Mouse (Mus musculus) CH12.LX (cell line): Measurements from ENCODE around the gene Gas6. TPM values are rescaled to one million over a fixed set of nuclear protein-coding genes. Genes with fewer than 3 reads are reported as not detected.

Experiments
- DNase-seq: peaks from one replicate; pipeline ENCODE4 v3.0.0-alpha.2; 2013; ENCODE audit errors: extremely low read depth
- H3K27ac ChIP-seq: 2 replicates; pipeline ENCODE4 v1.5.1; 2012; ENCODE audit warnings: low read depth, mild to moderate bottlenecking, control low read depth, moderate library complexity; ENCODE audit not compliant: insufficient read depth
- H3K27me3 ChIP-seq: replicated peaks from 2 replicates; pipeline ENCODE3; 2012; ENCODE audit warnings: inconsistent platforms
- H3K36me3 ChIP-seq, 2 experiments: replicated peaks in 1 of 2; 2 replicates each; pipeline versions ENCODE3 to v1.6.1; 2012; ENCODE audit warnings: inconsistent platforms in 1 of 2, low read length in 1 of 2, mild to moderate bottlenecking in 1 of 2, mixed read lengths in 1 of 2, moderate library complexity in 1 of 2; ENCODE audit not compliant: control insufficient read depth in 1 of 2, insufficient read depth in 1 of 2
- H3K4me1 ChIP-seq, 2 experiments: 2 replicates each; pipeline ENCODE4 v1.6.1; 2012; ENCODE audit warnings: inconsistent platforms in 1 of 2, moderate library complexity in 1 of 2; ENCODE audit not compliant: insufficient read depth in 2 of 2, control insufficient read depth in 1 of 2
- H3K4me2 ChIP-seq: 2 replicates; pipeline ENCODE4 v1.6.1; 2012; ENCODE audit warnings: low read depth, mild to moderate bottlenecking, control low read depth; ENCODE audit not compliant: poor library complexity, insufficient read depth, severe bottlenecking
- H3K4me3 ChIP-seq, 3 experiments: fragments of 150-350 bp in 1 of 3; sonication (generic) in 1 of 3; replicated peaks in 1 of 3; 2 replicates each; pipeline versions ENCODE3 to v1.5.1; 2011 to 2012; ENCODE audit warnings: low read depth in 2 of 3, low read length in 2 of 3, mild to moderate bottlenecking in 2 of 3, moderate library complexity in 2 of 3, control low read depth in 1 of 3, improper control_type of control experiment in 1 of 3, inconsistent platforms in 1 of 3, mixed read lengths in 1 of 3; ENCODE audit not compliant: poor library complexity in 1 of 3
- H3K79me2 ChIP-seq: replicated peaks from 2 replicates; pipeline ENCODE4 v1.6.1; 2012; ENCODE audit warnings: mild to moderate bottlenecking, moderate library complexity; ENCODE audit not compliant: control insufficient read depth, poor library complexity, insufficient read depth, severe bottlenecking; ENCODE audit errors: extremely low read depth
- H3K9ac ChIP-seq: 2 replicates; pipeline ENCODE4 v1.6.1; 2012; ENCODE audit warnings: low read depth, mild to moderate bottlenecking, control low read depth, moderate library complexity; ENCODE audit not compliant: insufficient read depth
- H3K9me3 ChIP-seq: replicated peaks from 2 replicates; pipeline ENCODE3; 2012; ENCODE audit warnings: low read length, inconsistent platforms, mixed read lengths
- HCFC1 ChIP-seq: IDR thresholded peaks from 2 replicates; pipeline ENCODE4 v1.6.1; 2012; ENCODE audit warnings: low read depth, mild to moderate bottlenecking, inconsistent platforms, low read length, improper control_type of control experiment
- SIN3A ChIP-seq: IDR thresholded peaks from 2 replicates; pipeline ENCODE4 v1.6.1; 2012; ENCODE audit warnings: low read length, improper control_type of control experiment, inconsistent platforms
- SMC3 ChIP-seq: IDR thresholded peaks from 2 replicates; pipeline ENCODE4 v1.6.1; 2011; ENCODE audit warnings: low read depth, low read length, improper control_type of control experiment
- TCF12 ChIP-seq: IDR thresholded peaks from 2 replicates; pipeline ENCODE4 v1.6.1; 2014; ENCODE audit warnings: low read depth, mild to moderate bottlenecking, inconsistent platforms, low read length, improper control_type of control experiment
- ZC3H11A ChIP-seq: IDR thresholded peaks from 2 replicates; pipeline ENCODE4 v1.6.1; 2012; ENCODE audit warnings: low read depth, mild to moderate bottlenecking, inconsistent platforms, low read length, improper control_type of control experiment
- dilution Hi-C: fragments of 300-500 bp; cut with MboI; formaldehyde crosslinking; loops from 2 replicates; pipeline ENCODE4 v1.14.3; 2020; ENCODE audit warnings: low sequenced_read_pairs; ENCODE audit not compliant: extremely low pct_unique_long_range_greater_than_20kb, extremely low pct_ligation_motif_present
- in situ Hi-C: fragments of 300-500 bp; cut with MboI; formaldehyde crosslinking; loops from 3 replicates; pipeline ENCODE4 v1.14.3; 2019; ENCODE audit warnings: low sequenced_read_pairs, low pct_ligation_motif_present, low pct_unique_long_range_greater_than_20kb, mixed read lengths
- polyA plus RNA-seq: library from polyadenylated mRNA; unstranded; fragments of >175 nt; gene quantifications from 2 replicates; pipeline ENCODE4 v1.2.1, GENCODE M21; 2012; ENCODE audit warnings: low read depth; ENCODE audit not compliant: insufficient read length
- total RNA-seq, 2 experiments: library from RNA; depleted of rRNA; stranded (reverse); fragments of 300-350 nt in 1 of 2; fragments of >200 nt in 1 of 2; gene quantifications; 2 replicates each; pipeline ENCODE4 v1.2.3; 2012 to 2014

Gene Gas6
- total and polyA plus RNA-seq, 3 experiments, result not detected

- in situ Hi-C loops, result loop anchor here (10.0 kb wide), 1 partner anchor 329 kb away; no protein-coding TSS in a partner anchor
- no peak overlapping the region for H3K27ac ChIP-seq
- H3K9me3 ChIP-seq, result no peaks in the 10 kb centered on the region
- H3K79me2 ChIP-seq, result no peaks in the 10 kb centered on the region
- DNase-seq, result no peak
- no peak overlapping the region for H3K9ac ChIP-seq
- no peak overlapping the region for H3K4me3 ChIP-seq
- dilution Hi-C loops, result no loop called here
- H3K27me3 ChIP-seq, result peaks cover 64% of the 10 kb centered on the region
- no peak for TF ChIP-seq SMC3
- TF ChIP-seq ZC3H11A, result no peak
- no peak for TF ChIP-seq SIN3A
- no peak for TF ChIP-seq HCFC1
- TF ChIP-seq TCF12, result no peak
- H3K36me3 ChIP-seq, result no peaks in the 10 kb centered on the region
- H3K4me1 ChIP-seq, result no peaks in the 10 kb centered on the region; a peak in 1 of 4 replicates
- H3K4me2 ChIP-seq, result no peak overlapping the region
These were observed 78.4 kb downstream of the Gas6 start for GRCm38 (mm10) chr8:13415879-13416278.

Other genes with a start within 250 kb of the Gas6 start
- gene Adprhl1, start 240.3 kb downstream of the Gas6 start, total RNA-seq (2012; rRNA removed), result not detected in 2 replicates
- gene Adprhl1, start 240.3 kb downstream of the Gas6 start, total RNA-seq (2014; rRNA removed), result not detected in 2 replicates
- gene Adprhl1, start 240.3 kb downstream of the Gas6 start, polyA plus RNA-seq, result not detected in 2 replicates
- gene Dcun1d2, start 206.4 kb downstream of the Gas6 start, total RNA-seq (2012; rRNA removed), result 13.2 and 15.4 TPM in 2 replicates
- 14.4 and 14.9 TPM in 2 replicates for gene Dcun1d2, start 206.4 kb downstream of the Gas6 start, total RNA-seq (2014; rRNA removed)
- gene Dcun1d2, start 206.4 kb downstream of the Gas6 start, polyA plus RNA-seq, result 14.7 and 15.4 TPM in 2 replicates
- gene Tmco3, start 206.3 kb downstream of the Gas6 start, total RNA-seq (2012; rRNA removed), result 12.4 and 15.1 TPM in 2 replicates
- 7.3 and 8.4 TPM in 2 replicates for gene Tmco3, start 206.3 kb downstream of the Gas6 start, total RNA-seq (2014; rRNA removed)
- 9.7 and 10.1 TPM in 2 replicates for gene Tmco3, start 206.3 kb downstream of the Gas6 start, polyA plus RNA-seq
- gene Tfdp1, start 155.7 kb downstream of the Gas6 start, total RNA-seq (2012; rRNA removed), result 189 and 226 TPM in 2 replicates
- gene Tfdp1, start 155.7 kb downstream of the Gas6 start, total RNA-seq (2014; rRNA removed), result 338 and 351 TPM in 2 replicates
- 288 and 301 TPM in 2 replicates for gene Tfdp1, start 155.7 kb downstream of the Gas6 start, polyA plus RNA-seq
- gene Atp4b, start 97.7 kb downstream of the Gas6 start, total RNA-seq (2012; rRNA removed), result not detected in 2 replicates
- not detected in 2 replicates for gene Atp4b, start 97.7 kb downstream of the Gas6 start, total RNA-seq (2014; rRNA removed)
- not detected in 2 replicates for gene Atp4b, start 97.7 kb downstream of the Gas6 start, polyA plus RNA-seq
- gene Grk1, start 89.4 kb downstream of the Gas6 start, total RNA-seq (2012; rRNA removed), result not detected in 2 replicates
- gene Grk1, start 89.4 kb downstream of the Gas6 start, total RNA-seq (2014; rRNA removed), result not detected in 2 replicates
- not detected in 2 replicates for gene Grk1, start 89.4 kb downstream of the Gas6 start, polyA plus RNA-seq
- gene Tmem255b, start 59.3 kb downstream of the Gas6 start, total RNA-seq (2012; rRNA removed), result not detected in 2 replicates
- gene Tmem255b, start 59.3 kb downstream of the Gas6 start, total RNA-seq (2014; rRNA removed), result not detected in 2 replicates
- not detected in 2 replicates for gene Tmem255b, start 59.3 kb downstream of the Gas6 start, polyA plus RNA-seq
- gene 1700029H14Rik, start 68.0 kb upstream of the Gas6 start, total RNA-seq (2012; rRNA removed), result not detected in 2 replicates
- gene 1700029H14Rik, start 68.0 kb upstream of the Gas6 start, total RNA-seq (2014; rRNA removed), result not detected in 2 replicates
- not detected in 2 replicates for gene 1700029H14Rik, start 68.0 kb upstream of the Gas6 start, polyA plus RNA-seq
- 20.0 and 28.5 TPM in 2 replicates for gene Rasa3, start 183.1 kb upstream of the Gas6 start, total RNA-seq (2012; rRNA removed)
- 13.6 TPM in 2 replicates for gene Rasa3, start 183.1 kb upstream of the Gas6 start, total RNA-seq (2014; rRNA removed)
- 12.8 and 13.7 TPM in 2 replicates for gene Rasa3, start 183.1 kb upstream of the Gas6 start, polyA plus RNA-seq
- not detected in 2 replicates for gene Cfap97d2, start 211.4 kb upstream of the Gas6 start, total RNA-seq (2012; rRNA removed)
- not detected in 2 replicates for gene Cfap97d2, start 211.4 kb upstream of the Gas6 start, total RNA-seq (2014; rRNA removed)
- gene Cfap97d2, start 211.4 kb upstream of the Gas6 start, polyA plus RNA-seq, result not detected in 2 replicates